Comparison of ENCODE assay signal across 8 mouse cellular contexts in genomic region chr2:179766664-179767526, GRCm38 (mm10).
DNase-seq lines count a peak whose midpoint lies in the region; ATAC-seq lines count a peak whose summit lies in the region.
"Had no signal": no experiment of that assay in that cellular context is flagged by ENCODE, and none has a peak within 500 bp of the region (broad histone marks: within the 10 kb centered on the region; RNA-seq: fewer than 3 reads in every experiment).

No protein-coding gene starts in this region.

- 0 out of 2 replicates have a peak overlapping the region, but pooled peaks have one; percentile 3 for H3K27ac ChIP-seq in hindbrain, embryonic 14.5 days
- H3K27ac ChIP-seq in midbrain, embryonic 10.5 days (replicated peaks) = peak overlapping the region; percentile 71

- 17% methylated on average over 16 of the region's 16 CpGs for WGBS in hindbrain, embryonic 14.5 days
- WGBS in midbrain, embryonic 10.5 days = 20% methylated on average over 16 of the region's 16 CpGs

- no peaks in the 10 kb centered on the region for H3K9me3 ChIP-seq in hindbrain, embryonic 14.5 days (ENCODE audit: control insufficient read depth, low read length)
- no peaks in the 10 kb centered on the region for H3K9me3 ChIP-seq in midbrain, embryonic 10.5 days (replicated peaks)

- H3K4me1 ChIP-seq in hindbrain, embryonic 14.5 days (replicated peaks; ENCODE audit: control insufficient read depth, insufficient read depth, low read length) = peaks cover 31% of the 10 kb centered on the region
- H3K4me1 ChIP-seq in midbrain, embryonic 10.5 days = peaks cover 46% of the 10 kb centered on the region

- peak; percentile 32 for DNase-seq in ES-CJ7 (ENCODE audit: low read depth, low spot score)
- DNase-seq in embryo, embryonic 10 days (ENCODE audit: low spot score) = peak; percentile 67
- DNase-seq in hindbrain, embryonic 14.5 days (ENCODE audit: low spot score) = no peak
- DNase-seq in midbrain, embryonic 10.5 days (ENCODE audit: low spot score) = peak; percentile 48
- no peak for DNase-seq in gastrocnemius, adult 8-10 months (ENCODE audit: low spot score in 2 of 2)
- DNase-seq in liver = no peak
- DNase-seq in urinary bladder, postnatal 36 days (ENCODE audit: low spot score in 2 of 2) = no peak
- DNase-seq: gastrocnemius, postnatal 36 days had no signal

- no peak overlapping the region for H3K4me3 ChIP-seq in hindbrain, embryonic 14.5 days (replicated peaks; ENCODE audit: low read length)
- H3K4me3 ChIP-seq in midbrain, embryonic 10.5 days = peak overlapping the region; percentile 34

- H3K4me2 ChIP-seq in hindbrain, embryonic 14.5 days (replicated peaks) = 0 out of 2 replicates have a peak overlapping the region, but pooled peaks have one; percentile 11

- H3K36me3 ChIP-seq in hindbrain, embryonic 14.5 days (replicated peaks; ENCODE audit: control insufficient read depth, insufficient read depth) = no peaks in the 10 kb centered on the region
- no peaks in the 10 kb centered on the region for H3K36me3 ChIP-seq in midbrain, embryonic 10.5 days

- ATAC-seq in hindbrain, embryonic 14.5 days (ENCODE audit: low FRiP score) = peak; percentile 39; the same call in 1 of the 2 replicates

- H3K9ac ChIP-seq in hindbrain, embryonic 14.5 days = no peak overlapping the region

- H3K27me3 ChIP-seq in hindbrain, embryonic 14.5 days (ENCODE audit: control insufficient read depth, insufficient read depth, low read length) = no peaks in the 10 kb centered on the region
- peaks cover 39% of the 10 kb centered on the region for H3K27me3 ChIP-seq in midbrain, embryonic 10.5 days (ENCODE audit: low read depth, poor library complexity, severe bottlenecking)

Comparison
In these comparisons a context has a peak if more than half of its experiments do, and no peak if none do; other contexts are left out.
1. DNase-seq: peak in ES-CJ7 (single experiment), embryo, embryonic 10 days (single experiment) and midbrain, embryonic 10.5 days (single experiment); none in hindbrain, embryonic 14.5 days (single experiment), gastrocnemius, adult 8-10 months (0 of 2), liver (single experiment) and urinary bladder, postnatal 36 days (0 of 2).